Mouse (Mus musculus) brain, embryonic 14.5 days (tissue): ENCODE measurements around the gene Cd300ld. TPM values are rescaled to one million over a fixed set of nuclear protein-coding genes. Genes with fewer than 3 reads are reported as not detected.
"Not testable (repeated sequence)": the region's sequence is repeated elsewhere in the genome, so short reads cannot be mapped to it uniquely, and the experiment has no call there.

ENCODE experiments used
- DNase-seq: peaks from one replicate; pipeline ENCODE4 v3.0.0-alpha.2; 2011; ENCODE audit warnings: low read depth
- CTCF ChIP-seq: fragments of 200-500 bp; IDR thresholded peaks from 2 replicates; pipeline ENCODE4 v1.5.1; 2012; ENCODE audit warnings: inconsistent platforms, mild to moderate bottlenecking, moderate library complexity, borderline replicate concordance; ENCODE audit not compliant: insufficient read depth, insufficient read length; ENCODE audit errors: extremely low read depth
- POLR2A ChIP-seq: fragments of 200-500 bp; IDR thresholded peaks from 2 replicates; pipeline ENCODE4 v1.6.1; 2012; ENCODE audit warnings: mild to moderate bottlenecking, inconsistent platforms, borderline replicate concordance; ENCODE audit not compliant: poor library complexity, insufficient read depth, insufficient read length, severe bottlenecking; ENCODE audit errors: extremely low read depth
- polyA plus RNA-seq: library from polyadenylated mRNA; depleted of rRNA; stranded (reverse); fragments of >200 nt; gene quantifications from 2 replicates; pipeline ENCODE4 v1.2.3, GENCODE M21; 2012; rRNA removed

Gene Cd300ld
- polyA plus RNA-seq = 0.06 and 0.11 TPM in 2 replicates

DNA sequence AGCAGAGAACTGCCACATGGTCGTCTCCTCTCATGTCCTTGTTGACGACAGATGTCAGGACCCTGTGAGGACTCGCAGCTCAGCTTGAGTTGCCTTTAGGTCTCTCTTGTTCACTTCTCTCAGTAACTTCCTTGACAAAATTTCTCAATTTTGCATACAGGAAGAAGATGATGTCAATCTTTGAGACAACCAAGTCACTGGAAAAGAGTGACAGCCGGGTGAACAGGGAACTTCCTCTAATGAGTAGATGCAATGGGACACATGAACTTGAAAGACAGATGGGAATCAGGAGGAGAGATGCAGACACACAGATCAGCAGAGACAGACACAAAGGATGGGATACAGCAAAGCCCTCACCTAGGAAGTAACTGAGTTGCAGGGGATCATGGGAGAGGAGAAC is at the start of gene Cd300ld:
TSS of gene Cd300ld (minus strand) at position 130 of the 400 bp plus-strand sequence.
- DNase-seq = no peak
- TF ChIP-seq CTCF (no peak), POLR2A (no peak)

DNA sequence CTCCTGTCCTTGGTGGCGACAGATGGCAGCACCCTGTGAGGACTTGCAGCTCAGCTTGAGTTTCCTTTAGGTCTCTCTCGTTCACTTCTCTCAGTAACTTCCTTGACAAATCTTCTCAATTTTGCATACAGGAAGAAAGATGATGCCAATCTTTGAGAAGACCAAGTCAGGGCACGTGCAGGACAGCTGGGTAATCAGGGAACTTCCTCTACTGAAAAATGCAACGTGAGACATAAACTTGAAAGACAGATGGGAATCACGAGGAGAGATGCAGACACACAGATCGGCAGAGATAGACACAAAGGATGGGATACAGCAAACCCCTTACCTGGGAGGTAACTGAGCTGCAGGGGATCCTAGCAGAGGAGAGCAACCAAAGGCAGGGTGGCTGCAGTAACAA is 47.9 kb upstream of the Cd300ld start, which contains the start of gene Cd300ld5:
TSS of gene Cd300ld5 (minus strand) at position 101 of the 400 bp plus-strand sequence.
- DNase-seq = not testable (repeated sequence)

DNA sequence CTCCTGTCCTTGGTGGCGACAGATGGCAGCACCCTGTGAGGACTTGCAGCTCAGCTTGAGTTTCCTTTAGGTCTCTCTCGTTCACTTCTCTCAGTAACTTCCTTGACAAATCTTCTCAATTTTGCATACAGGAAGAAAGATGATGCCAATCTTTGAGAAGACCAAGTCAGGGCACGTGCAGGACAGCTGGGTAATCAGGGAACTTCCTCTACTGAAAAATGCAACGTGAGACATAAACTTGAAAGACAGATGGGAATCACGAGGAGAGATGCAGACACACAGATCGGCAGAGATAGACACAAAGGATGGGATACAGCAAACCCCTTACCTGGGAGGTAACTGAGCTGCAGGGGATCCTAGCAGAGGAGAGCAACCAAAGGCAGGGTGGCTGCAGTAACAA is 37.2 kb upstream of the Cd300ld start, which contains the start of gene Cd300ld4:
TSS of gene Cd300ld4 (minus strand) at position 101 of the 400 bp plus-strand sequence.
- DNase-seq = not testable (repeated sequence)

DNA sequence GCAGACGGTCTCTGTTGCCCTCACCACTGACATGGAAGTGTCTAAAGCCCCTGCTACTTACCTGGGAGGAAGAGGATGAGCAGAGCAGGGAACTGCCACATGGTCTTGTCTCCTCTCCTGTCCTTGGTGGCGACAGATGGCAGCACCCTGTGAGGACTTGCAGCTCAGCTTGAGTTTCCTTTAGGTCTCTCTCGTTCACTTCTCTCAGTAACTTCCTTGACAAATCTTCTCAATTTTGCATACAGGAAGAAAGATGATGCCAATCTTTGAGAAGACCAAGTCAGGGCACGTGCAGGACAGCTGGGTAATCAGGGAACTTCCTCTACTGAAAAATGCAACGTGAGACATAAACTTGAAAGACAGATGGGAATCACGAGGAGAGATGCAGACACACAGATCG is 26.4 kb upstream of the Cd300ld start, which contains the start of gene Cd300ld2:
TSS of gene Cd300ld2 (minus strand) at position 101 of the 400 bp plus-strand sequence.
- not testable (repeated sequence) for DNase-seq

DNA sequence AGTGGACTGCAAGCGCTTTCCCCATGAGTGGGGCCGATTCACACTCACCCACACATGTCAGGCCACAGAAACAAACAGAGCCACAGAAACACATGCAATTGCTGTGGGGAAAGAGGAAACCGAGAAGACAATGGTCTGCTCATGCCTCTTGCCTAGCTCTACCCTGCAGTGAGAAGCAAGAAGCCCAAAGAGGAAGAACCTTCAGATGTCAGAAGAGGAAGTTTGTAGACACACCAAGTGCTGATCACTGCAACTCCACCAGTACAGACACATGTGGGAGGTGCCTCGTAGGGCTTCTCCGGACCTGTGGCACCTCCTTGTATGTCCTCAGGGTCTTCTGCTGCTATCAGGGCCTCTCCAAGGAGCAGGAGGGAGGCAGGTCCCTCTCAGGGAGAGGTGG is 14.3 kb upstream of the Cd300ld start:
- TF ChIP-seq POLR2A (no peak), CTCF (no peak)
- no peak for DNase-seq

DNA sequence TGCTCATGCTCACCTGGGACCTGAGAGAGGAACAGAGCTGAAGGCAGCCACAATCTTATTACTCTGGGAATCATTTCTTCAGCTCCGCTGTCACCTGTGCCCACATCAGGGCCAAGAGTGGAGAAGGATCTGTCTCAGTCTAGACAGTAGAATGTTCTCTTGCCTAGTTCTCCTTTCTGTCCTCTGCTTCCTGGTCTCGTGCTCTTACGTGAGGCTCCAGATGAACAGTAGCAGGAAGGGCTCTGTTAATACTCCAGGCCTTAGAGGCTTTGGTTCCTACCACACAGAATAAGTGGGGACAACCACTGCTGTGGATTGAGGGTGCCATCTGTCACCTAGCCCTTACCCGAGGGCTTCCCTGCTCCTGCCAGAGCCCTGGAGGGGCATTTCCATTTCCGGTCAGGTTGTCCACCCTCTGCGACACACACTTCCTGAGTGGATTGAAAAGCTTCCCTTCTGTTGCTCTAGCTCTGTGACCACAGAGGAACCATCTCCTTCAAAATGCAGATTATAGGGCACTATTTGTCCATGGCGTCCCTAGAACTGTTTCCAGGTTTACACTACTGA is 11.8 kb upstream of the Cd300ld start, which contains the start of gene Cd300c2:
TSS of gene Cd300c2 (minus strand) at position 407 of the 567 bp plus-strand sequence.
- DNase-seq = no peak
- no peak for TF ChIP-seq CTCF
- TF ChIP-seq POLR2A = no peak

DNA sequence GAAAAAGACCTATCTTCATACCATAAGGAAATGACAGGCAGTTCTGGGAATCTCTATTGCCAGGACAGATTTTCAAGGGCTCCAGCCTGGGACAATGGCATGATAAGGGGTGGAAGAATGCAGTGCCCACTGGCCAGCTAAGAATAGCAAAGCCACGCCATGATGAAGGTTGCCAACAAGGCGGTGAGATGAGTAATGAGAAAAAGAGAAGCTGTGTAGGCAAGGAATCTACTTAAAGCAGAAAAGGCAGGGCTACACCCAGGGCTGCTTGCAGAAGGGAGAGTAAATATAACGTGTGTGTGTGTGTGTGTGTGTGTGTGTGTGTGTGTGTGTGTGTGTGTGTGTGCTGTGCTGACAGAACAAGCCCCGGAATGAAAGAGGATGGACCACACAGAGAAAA is 7.9 kb downstream of the Cd300ld start:
- no peak for TF ChIP-seq CTCF
- no peak for TF ChIP-seq POLR2A
- no peak for DNase-seq

DNA sequence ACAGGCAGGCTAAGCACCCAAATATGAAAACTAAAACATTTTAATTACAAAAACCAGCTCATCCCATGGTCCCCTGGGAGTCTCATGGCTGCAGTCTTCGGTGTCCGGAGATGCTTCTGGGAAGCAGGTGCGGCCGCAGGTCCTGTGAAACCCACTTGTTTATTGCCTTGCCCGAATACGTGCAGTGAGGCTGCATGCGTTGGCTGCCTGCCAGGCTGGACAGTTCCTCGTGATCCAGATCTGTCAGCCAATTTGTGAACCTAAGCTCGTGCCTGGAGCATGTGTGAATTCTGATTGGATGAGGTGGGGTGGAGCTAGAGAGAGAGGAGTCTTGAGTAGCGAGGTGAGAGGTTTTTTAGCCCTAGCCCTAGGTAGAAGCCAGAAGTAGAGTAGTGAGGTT is 17.0 kb downstream of the Cd300ld start:
- peak; percentile 1 for DNase-seq
- no peak for TF ChIP-seq CTCF
- no peak for TF ChIP-seq POLR2A

DNA sequence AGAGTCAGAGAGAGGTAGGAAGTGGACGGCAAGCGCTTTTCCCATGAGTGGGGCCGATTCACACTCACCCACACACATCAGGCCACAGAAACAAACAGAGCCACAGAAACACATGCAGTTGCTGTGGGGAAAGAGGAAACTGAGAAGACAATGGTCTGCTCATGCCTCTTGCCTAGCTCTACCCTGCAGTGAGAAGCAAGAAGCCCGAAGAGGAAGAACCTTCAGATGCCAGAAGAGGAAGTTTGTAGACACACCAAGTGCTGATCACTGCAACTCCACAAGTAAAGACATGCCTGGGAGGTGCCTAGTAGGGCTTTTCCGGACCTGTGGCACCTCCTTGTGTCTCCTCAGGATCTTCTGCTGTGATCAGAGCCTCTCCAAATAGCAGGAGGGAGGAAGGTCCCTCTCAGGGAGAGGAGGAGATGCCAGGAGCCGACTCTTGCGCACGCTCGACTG is 20.9 kb downstream of the Cd300ld start, which contains the start of gene Cd300c:
TSS of gene Cd300c (minus strand) at position 406 of the 456 bp plus-strand sequence.
- no peak for TF ChIP-seq POLR2A
- TF ChIP-seq CTCF = no peak
- DNase-seq = no peak

DNA sequence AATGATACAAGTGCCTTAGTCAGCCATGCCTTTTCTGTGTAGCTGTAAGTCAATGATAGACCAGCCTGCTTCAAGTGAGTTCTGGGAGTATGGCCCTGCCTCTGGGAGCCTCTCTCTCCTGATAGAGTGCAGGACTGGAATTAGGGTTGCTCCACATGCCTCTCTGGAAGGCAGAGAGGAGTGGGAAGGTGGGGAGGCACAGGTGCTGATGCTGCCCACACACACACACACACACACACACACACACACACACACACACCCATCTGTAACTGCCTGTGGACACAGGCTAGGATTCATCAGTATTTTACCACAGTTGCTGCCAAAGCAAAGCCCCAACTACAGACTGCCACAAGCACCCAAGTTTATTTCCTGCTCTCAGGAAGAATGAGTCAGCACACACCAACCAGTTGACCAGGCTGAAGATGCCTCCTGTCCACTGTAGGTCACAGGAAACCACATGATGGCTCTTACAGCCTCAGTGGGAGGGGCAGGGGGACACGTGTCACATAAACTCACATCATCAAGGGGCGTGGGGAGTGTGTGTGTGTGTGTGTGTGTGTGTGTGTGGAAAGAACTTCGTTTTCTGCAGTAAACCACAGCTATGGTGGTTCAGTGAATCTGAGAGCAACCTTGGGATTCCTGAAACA is 24.4 kb downstream of the Cd300ld start:
- TF ChIP-seq POLR2A = no peak
- TF ChIP-seq CTCF = no peak
- DNase-seq = no peak

DNA sequence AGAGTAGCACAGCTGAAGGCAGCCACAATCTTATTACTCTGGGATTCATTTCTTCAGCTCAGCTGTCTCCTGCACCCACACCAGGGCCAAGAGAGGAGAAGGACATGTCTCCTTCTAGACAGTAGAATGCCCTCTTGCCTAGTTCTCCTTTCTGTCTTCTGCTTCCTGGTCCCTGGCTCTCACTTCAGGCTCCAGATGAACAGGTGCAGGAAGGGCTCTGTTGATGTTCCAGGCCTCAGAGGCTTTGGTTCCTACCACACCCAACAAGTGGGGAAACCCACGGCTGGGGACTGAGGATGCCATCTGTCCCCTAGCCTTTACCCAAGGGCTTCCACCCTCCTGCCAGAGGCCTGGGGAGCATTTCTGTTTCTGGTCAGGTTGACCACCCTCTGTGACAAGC is 29.4 kb downstream of the Cd300ld start:
- no peak for DNase-seq
- TF ChIP-seq CTCF (no peak), POLR2A (no peak)

DNA sequence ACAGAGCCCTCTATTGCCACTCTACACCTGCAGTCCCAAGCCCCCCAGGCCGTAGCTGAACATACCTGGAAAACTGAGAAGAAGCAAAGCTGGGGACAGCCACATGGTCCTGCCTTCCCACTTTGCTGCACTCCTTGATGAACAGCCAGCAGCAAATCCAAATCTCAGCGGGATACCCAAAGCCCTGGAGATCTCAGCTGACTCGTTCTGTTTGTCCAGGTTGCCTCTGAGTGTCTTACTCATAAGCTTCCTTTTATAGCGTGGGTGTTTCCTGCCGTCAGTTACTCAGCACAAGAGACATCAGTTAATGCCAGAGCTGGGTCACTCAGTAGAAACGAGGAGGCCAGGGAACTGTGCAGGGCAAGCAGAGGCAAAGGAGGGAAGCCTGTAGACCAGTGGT is 55.6 kb downstream of the Cd300ld start, which contains the start of gene Cd300lb:
TSS of gene Cd300lb (minus strand) at position 243 of the 400 bp plus-strand sequence.
- DNase-seq = no peak
- TF ChIP-seq CTCF = no peak
- no peak for TF ChIP-seq POLR2A

DNA sequence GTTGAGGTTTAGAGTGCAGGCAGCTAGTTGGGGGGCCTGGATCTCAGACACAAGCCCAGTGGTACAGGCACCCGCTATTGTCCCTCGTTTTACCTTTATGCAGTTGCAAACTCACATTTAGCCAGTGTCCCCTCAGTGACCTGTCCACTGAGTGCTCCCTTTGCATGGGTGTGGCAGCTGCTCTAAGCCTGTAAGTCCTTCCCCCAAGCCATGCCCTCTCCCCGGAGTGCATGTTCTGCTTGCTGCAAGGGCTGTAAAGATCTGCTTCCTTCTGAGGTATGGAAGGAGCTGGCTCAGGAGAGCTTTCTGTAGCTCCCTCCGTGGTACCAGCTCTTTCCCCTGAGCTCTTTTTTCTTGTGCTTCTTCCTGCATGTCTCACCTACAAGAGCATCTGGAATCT is 56.1 kb downstream of the Cd300ld start:
- TF ChIP-seq CTCF (no peak), POLR2A (no peak)
- DNase-seq = no peak

Other genes with a start within 250 kb of the Cd300ld start
- gene Kif19a, start 224.5 kb downstream of the Cd300ld start, polyA plus RNA-seq = 0.76 and 0.97 TPM in 2 replicates
- 36.2 and 50.6 TPM in 2 replicates for gene Btbd17, start 194.0 kb downstream of the Cd300ld start, polyA plus RNA-seq
- gene Gpr142, start 191.0 kb downstream of the Cd300ld start, polyA plus RNA-seq = 0.07 and 0.08 TPM in 2 replicates
- gene Gprc5c, start 138.8 kb downstream of the Cd300ld start, polyA plus RNA-seq = 4.1 and 7.4 TPM in 2 replicates
- 0.53 and 0.60 TPM in 2 replicates for gene Cd300a, start 99.9 kb downstream of the Cd300ld start, polyA plus RNA-seq
- 0.04 and 0.07 TPM in 2 replicates for gene Cd300lb, start 55.5 kb downstream of the Cd300ld start, polyA plus RNA-seq
- 0.15 TPM in 1 of 2 replicates, not detected in the other for gene Cd300c, start 20.8 kb downstream of the Cd300ld start, polyA plus RNA-seq
- gene Cd300c2, start 12.0 kb upstream of the Cd300ld start, polyA plus RNA-seq = 1.0 and 1.5 TPM in 2 replicates
- gene Cd300ld2, start 26.3 kb upstream of the Cd300ld start, polyA plus RNA-seq = not detected in 2 replicates
- gene Cd300ld4, start 37.1 kb upstream of the Cd300ld start, polyA plus RNA-seq = 0.16 and 0.21 TPM in 2 replicates
- 0.21 and 0.23 TPM in 2 replicates for gene Cd300ld5, start 47.8 kb upstream of the Cd300ld start, polyA plus RNA-seq
- 0.10 TPM in 1 of 2 replicates, not detected in the other for gene Cd300ld3, start 58.5 kb upstream of the Cd300ld start, polyA plus RNA-seq
- gene Cd300e, start 72.3 kb upstream of the Cd300ld start, polyA plus RNA-seq = not detected in 2 replicates
- gene Rab37, start 101.5 kb upstream of the Cd300ld start, polyA plus RNA-seq = 0.83 and 0.89 TPM in 2 replicates
- 0.10 and 0.15 TPM in 2 replicates for gene Cd300lf, start 144.1 kb upstream of the Cd300ld start, polyA plus RNA-seq
- 31.6 and 40.5 TPM in 2 replicates for gene Slc9a3r1, start 173.4 kb upstream of the Cd300ld start, polyA plus RNA-seq
- gene Tmem104, start 197.6 kb upstream of the Cd300ld start, polyA plus RNA-seq = 7.1 and 10.7 TPM in 2 replicates
- gene Nat9, start 197.9 kb upstream of the Cd300ld start, polyA plus RNA-seq = 16.0 and 16.9 TPM in 2 replicates